Mouse (Mus musculus): ENCODE data around the gene Mxd4.

DNA sequence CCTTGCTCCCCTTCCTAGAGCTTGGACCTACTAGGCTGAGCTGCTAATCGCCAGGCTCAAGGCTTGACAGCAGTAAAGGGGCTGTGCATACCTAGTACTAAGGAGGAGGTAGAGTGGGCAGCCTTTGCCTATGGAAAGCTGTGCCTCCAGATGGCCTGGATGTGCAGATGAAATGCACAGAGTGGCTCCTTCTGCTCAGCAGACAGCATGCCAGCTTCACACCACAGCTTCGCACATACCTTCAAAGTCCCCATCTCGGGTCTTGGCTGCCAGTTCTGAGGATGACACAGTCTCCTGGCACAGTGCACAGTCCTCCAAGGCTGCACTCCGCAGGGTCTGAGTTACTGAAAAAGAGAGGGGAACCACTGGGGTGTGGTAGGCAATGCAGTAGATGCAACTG is 9.7 kb upstream of the Mxd4 start:
- no peak for TF ChIP-seq CTCF (IDR thresholded peaks at IDR 0.05; ENCODE audit: control insufficient read depth, insufficient read depth, low read length)
- no peak for TF ChIP-seq POLR2A (IDR thresholded peaks at IDR 0.05; ENCODE audit: borderline replicate concordance, control insufficient read depth, low read depth, low read length)

Measured in bone marrow, adult 2 months (tissue).